Mouse (Mus musculus) forebrain, embryonic 10.5 days (tissue): ENCODE results near the gene Capn11. TPM values are rescaled to one million over a fixed set of nuclear protein-coding genes. Genes with fewer than 3 reads are reported as not detected.

ENCODE experiments used
- polyA plus RNA-seq: library from polyadenylated mRNA; unstranded; fragments of >200 nt; fragmentation: Nextera tagmentation; extraction: Ambion mirVana; gene quantifications from 2 replicates; pipeline ENCODE4 v1.2.1, GENCODE M21; 2016

Gene Capn11
- polyA plus RNA-seq, 1 experiment from 2014 or later, result 1.6 TPM

Other genes starting within 250 kb of the Capn11 start
- 70.3 and 72.1 TPM in 2 replicates for gene Cdc5l, start 225.6 kb downstream of the Capn11 start, polyA plus RNA-seq
- 0.48 and 0.50 TPM in 2 replicates for gene Spats1, start 183.9 kb downstream of the Capn11 start, polyA plus RNA-seq
- 33.9 and 35.1 TPM in 2 replicates for gene Aars2, start 152.5 kb downstream of the Capn11 start, polyA plus RNA-seq
- gene Tcte1, start 135.9 kb downstream of the Capn11 start, polyA plus RNA-seq, result 1.1 and 1.3 TPM in 2 replicates
- gene Tmem151b, start 109.6 kb downstream of the Capn11 start, polyA plus RNA-seq, result 4.8 and 6.3 TPM in 2 replicates
- 6.6 and 6.9 TPM in 2 replicates for gene Nfkbie, start 103.6 kb downstream of the Capn11 start, polyA plus RNA-seq
- 114 and 117 TPM in 2 replicates for gene Slc35b2, start 95.5 kb downstream of the Capn11 start, polyA plus RNA-seq
- gene Hsp90ab1, start 86.1 kb downstream of the Capn11 start, polyA plus RNA-seq, result 2,210 and 2,220 TPM in 2 replicates
- gene Slc29a1, start 59.7 kb downstream of the Capn11 start, polyA plus RNA-seq, result 70.3 and 76.3 TPM in 2 replicates
- 0.27 and 0.30 TPM in 2 replicates for gene Mymx, start 57.2 kb downstream of the Capn11 start, polyA plus RNA-seq
- 142 and 151 TPM in 2 replicates for gene Mrpl14, start 27.0 kb upstream of the Capn11 start, polyA plus RNA-seq
- gene Tmem63b, start 27.6 kb upstream of the Capn11 start, polyA plus RNA-seq, result 46.9 and 49.0 TPM in 2 replicates
- 0.79 TPM in 1 of 2 replicates, not detected in the other for gene 1600014C23Rik, start 74.5 kb upstream of the Capn11 start, polyA plus RNA-seq